Mouse (Mus musculus): ENCODE measurements around the gene Nisch.

DNA sequence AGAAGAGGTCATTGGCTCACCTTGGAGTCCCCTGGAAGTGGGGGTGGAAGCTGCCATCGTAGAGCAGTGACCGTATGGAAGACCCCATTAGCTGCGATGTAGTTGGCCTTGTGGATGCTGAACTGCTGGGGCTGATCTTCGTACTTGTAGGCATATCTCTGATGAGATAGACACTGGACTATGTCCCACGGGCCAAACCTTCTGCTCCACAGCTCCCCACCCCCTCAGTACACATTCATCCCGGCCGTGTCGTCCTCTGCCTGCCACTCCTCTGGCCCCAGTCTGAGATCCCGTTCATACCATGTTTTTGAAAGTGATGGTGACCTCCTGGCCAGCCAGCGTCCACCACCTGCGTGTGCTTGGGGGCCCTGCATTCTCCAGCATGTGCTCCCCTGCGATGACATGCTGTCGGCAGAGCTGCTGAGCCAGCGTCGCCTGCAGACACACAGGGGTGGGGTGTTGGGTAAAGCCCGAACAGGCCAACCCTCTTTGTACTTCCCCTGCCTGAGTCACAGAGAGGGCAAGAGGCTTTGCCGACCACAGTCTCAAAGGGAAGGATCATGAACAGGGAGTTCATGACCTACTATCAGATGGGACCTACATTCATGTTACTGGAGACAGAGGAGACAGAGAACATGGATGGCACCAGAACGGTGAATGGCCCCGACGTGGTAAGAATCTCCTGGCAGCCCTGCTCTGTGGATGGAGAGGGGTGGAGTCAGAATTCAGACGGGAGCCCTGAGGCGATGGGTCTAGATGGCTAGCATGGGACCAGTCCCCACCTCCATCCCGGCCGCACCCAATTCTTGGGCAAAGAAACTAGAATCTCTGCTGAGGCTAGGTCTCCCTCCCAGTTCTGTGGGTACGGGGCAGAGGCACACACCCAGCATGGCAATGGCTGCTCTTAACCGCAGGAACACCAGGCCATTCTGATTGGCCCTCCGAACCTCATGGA lies 56.3 kb downstream of the Nisch start:
- TF ChIP-seq POLR2A (IDR thresholded peaks at IDR 0.05; ENCODE audit: borderline replicate concordance, insufficient read depth, low read length) (no peak), CTCF (IDR thresholded peaks at IDR 0.05; ENCODE audit: borderline replicate concordance, insufficient read depth, low read depth, low read length) (no peak)
